Mouse (Mus musculus) thymus, adult 2 months (tissue): Measurements from ENCODE around the gene Mypn. TPM values are rescaled to one million over a fixed set of nuclear protein-coding genes. Genes with fewer than 3 reads are reported as not detected.

ENCODE experiments used
- DNase-seq: peaks from one replicate; pipeline ENCODE4 v3.0.0; 2021
- H3K27ac ChIP-seq: fragments of 200-500 bp; 2 replicates; pipeline ENCODE4 v1.5.1; 2012; ENCODE audit warnings: low read length, control low read depth; ENCODE audit not compliant: control insufficient read depth, insufficient read depth
- H3K27me3 ChIP-seq: fragments of 200-500 bp; 2 replicates; pipeline ENCODE4 v1.6.1; 2012; ENCODE audit warnings: mild to moderate bottlenecking, low read length, moderate library complexity, mixed read lengths; ENCODE audit not compliant: control insufficient read depth, insufficient read depth
- H3K36me3 ChIP-seq: fragments of 200-500 bp; 2 replicates; pipeline ENCODE4 v1.6.1; 2012; ENCODE audit warnings: mild to moderate bottlenecking, low read length, moderate library complexity; ENCODE audit not compliant: control insufficient read depth, insufficient read depth
- H3K4me1 ChIP-seq: fragments of 200-500 bp; replicated peaks from 2 replicates; pipeline ENCODE4 v1.6.1; 2012; ENCODE audit warnings: low read length; ENCODE audit not compliant: control insufficient read depth, insufficient read depth
- H3K4me3 ChIP-seq: fragments of 200-500 bp; 2 replicates; pipeline ENCODE4 v1.5.1; 2012; ENCODE audit warnings: mild to moderate bottlenecking, low read length, control low read depth, moderate library complexity; ENCODE audit not compliant: control insufficient read depth, insufficient read depth
- CTCF ChIP-seq: fragments of 200-500 bp; IDR thresholded peaks from 2 replicates; pipeline ENCODE4 v1.5.1; 2012; ENCODE audit warnings: mild to moderate bottlenecking, control low read depth, low read length, moderate library complexity, borderline replicate concordance; ENCODE audit not compliant: control insufficient read depth, poor library complexity, insufficient read depth; ENCODE audit errors: extremely low read depth
- POLR2A ChIP-seq: fragments of 200-500 bp; IDR thresholded peaks from 2 replicates; pipeline ENCODE4 v1.6.1; 2012; ENCODE audit warnings: mild to moderate bottlenecking, low read length, control low read depth, moderate library complexity; ENCODE audit not compliant: control insufficient read depth, poor library complexity, insufficient read depth; ENCODE audit errors: extremely low read depth
- WGBS: fragments of 180-500 bp; shearing (Covaris S2); methylation state at CpG from one replicate; pipeline ENCODE4 v1.1.7; 2018; 5-methylcytosine and 5-hydroxymethylcytosine counted together
- polyA plus RNA-seq: library from polyadenylated mRNA; depleted of rRNA; stranded (reverse); fragments of >200 nt; gene quantifications from 2 replicates; pipeline ENCODE4 v1.2.3, GENCODE M21; 2012

Gene Mypn
- polyA plus RNA-seq, 1 experiment = 0.98 TPM

DNA sequence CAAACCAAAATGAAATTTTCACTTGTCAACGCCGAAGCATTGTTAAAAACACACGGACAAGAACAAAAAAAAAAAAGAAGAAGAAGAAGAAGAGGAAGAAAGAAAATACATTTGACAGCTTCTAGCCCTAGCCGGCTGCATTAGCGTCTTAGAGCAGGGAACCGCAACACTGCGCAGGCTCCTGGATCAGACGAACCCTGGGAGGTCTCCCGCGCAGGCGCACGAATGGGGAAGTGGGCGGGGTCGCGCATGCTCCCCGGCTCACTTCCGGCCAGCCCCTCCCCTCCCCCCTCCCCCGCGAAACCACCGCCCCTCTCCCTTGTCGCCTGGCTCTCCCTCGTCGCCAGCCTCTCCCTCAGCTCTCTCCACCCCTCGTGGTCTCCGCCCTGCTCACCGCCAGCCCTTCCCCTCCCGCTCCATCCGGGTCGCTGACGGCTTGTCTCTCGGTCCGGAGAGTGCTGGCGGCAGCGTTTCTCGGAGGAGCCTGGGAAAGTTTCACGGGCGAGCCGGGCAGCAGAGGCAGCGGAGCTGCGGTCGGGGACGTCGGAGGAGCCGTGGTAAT, 39.8 kb upstream of the Mypn start, which contains the start of gene Herc4:
Gene Herc4 (plus strand): TSS at position 318 of the 562 bp plus-strand sequence.
- Histone ChIP-seq H3K36me3 (no peaks in the 10 kb centered on the region), H3K27me3 (no peaks in the 10 kb centered on the region), H3K4me1 (no peaks in the 10 kb centered on the region), H3K4me3 (peak within 1 kb of the TSS; percentile 63), H3K27ac (peak within 1 kb of the TSS; percentile 32)
- TF ChIP-seq CTCF (no peak), POLR2A (peak; percentile 88; the same call in 1 of the 2 replicates)
- under 1% methylated on average over 42 of the region's 44 CpGs for WGBS
- DNase-seq = peak; percentile 94

DNA sequence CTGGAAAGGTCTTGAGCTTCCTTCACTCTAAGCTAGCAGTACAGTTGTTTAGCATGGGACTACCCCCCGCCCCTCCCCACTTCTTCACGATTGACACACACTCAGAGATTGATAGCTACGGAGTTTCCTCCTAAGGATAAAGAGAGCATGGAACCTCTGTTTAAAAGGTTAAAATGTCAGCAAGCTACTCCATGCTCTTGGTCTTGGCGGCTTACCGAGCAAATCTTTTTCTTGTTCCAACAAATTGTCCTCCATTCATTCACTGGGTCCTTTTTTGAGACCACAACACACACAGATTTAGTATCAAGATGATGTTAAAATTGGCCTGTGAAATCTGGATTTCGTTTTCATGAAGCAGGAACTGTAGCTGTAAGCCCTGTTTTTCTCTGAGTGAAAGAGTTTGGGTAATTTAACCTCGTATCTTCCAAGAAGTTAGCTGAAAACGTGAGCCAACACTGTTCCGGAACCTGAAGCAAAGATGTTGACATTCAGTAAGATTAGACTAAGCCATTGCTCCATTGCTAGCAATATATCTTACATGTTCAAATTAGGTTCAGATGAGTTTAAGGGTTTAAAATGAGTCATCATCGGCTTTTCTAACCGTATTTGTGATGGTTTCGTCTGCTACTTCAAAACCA, 39.2 kb upstream of the Mypn start:
- 12% methylated on average over 12 of the region's 12 CpGs for WGBS
- no peak for DNase-seq
- H3K4me3 ChIP-seq = no peak overlapping the region

DNA sequence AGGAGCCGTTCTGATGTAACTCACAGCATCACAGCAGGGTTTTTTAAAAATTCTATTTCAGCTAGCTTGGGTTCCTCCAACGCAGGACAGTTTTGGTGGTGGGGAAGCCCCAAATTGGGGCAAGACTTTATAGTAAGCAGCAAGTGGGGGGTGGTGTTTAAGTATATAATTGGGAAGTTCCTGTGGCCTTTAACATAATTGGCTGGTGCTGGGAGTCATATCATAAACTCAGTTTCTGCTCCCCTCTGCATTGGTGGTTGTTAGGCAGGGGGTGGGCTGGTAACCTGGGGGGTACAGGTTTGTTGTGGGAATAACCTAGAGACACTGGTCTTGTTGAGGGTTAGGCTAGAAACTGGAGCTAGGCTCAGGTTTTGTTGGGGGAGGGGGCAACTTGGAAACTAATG, 37.1 kb upstream of the Mypn start:
- 92% methylated on average over 2 of the region's 2 CpGs for WGBS

More for the DNA sequence above, 39.2 kb upstream of the Mypn start:
- TF ChIP-seq CTCF (no peak), POLR2A (no peak)
- Histone ChIP-seq H3K27me3 (no peaks in the 10 kb centered on the region), H3K4me1 (no peaks in the 10 kb centered on the region), H3K36me3 (no peaks in the 10 kb centered on the region), H3K27ac (no peak overlapping the region)

DNA sequence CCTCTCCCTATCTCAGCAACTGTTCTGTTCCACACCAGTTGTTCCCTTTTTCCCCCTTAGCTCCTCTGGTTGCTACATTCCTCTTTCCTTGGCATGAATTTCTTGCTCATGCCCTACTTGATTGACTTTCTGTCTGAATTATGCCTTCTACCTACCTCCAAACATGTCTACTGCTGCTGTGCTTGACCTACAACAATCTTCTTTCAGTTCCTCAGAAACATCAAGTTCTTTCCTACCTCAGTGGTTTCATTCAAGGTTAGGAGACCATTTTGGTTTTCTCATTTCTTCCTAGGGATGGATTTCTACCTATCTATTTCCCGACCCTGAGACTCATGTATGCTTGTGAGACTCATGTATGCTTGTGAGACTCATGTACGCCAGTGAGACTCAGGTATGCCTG, 36.1 kb upstream of the Mypn start:
- no peaks in the 10 kb centered on the region for H3K27me3 ChIP-seq
- H3K27ac ChIP-seq = no peak overlapping the region
- no peak for DNase-seq
- TF ChIP-seq CTCF (no peak), POLR2A (no peak)
- H3K4me1 ChIP-seq = no peaks in the 10 kb centered on the region
- no peak overlapping the region for H3K4me3 ChIP-seq
- no peaks in the 10 kb centered on the region for H3K36me3 ChIP-seq
- WGBS = 92% methylated on average over 2 of the region's 2 CpGs

More for the DNA sequence above, 37.1 kb upstream of the Mypn start:
- Histone ChIP-seq H3K4me3 (no peak overlapping the region), H3K27ac (no peak overlapping the region), H3K27me3 (no peaks in the 10 kb centered on the region), H3K36me3 (no peaks in the 10 kb centered on the region), H3K4me1 (no peaks in the 10 kb centered on the region)
- TF ChIP-seq CTCF (no peak), POLR2A (no peak)
- DNase-seq = no peak

DNA sequence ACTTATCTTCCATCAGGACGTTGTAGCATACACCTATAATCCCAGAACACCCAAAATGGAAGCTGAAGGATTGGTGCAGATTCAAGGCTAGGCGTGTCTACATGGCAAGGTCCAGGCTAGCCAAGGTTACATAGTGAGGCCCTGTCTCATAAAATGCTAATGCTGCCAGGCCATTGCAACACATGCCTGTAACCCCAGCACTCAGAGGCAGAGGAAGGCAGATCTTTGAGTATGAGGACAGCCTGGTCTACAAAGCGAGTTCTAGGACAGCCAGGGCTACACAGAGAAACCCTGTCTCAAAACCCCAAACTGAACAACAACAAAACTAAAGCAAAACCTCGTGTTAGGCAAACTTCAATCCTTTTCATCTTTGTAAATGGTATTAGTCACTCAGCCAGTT, 34.3 kb upstream of the Mypn start:
- TF ChIP-seq CTCF (no peak), POLR2A (no peak)
- H3K27me3 ChIP-seq = no peaks in the 10 kb centered on the region
- no peak for DNase-seq
- H3K4me1 ChIP-seq = no peaks in the 10 kb centered on the region
- no peak overlapping the region for H3K4me3 ChIP-seq
- H3K27ac ChIP-seq = no peak overlapping the region
- WGBS = 87% methylated on average over 4 of the region's 4 CpGs
- H3K36me3 ChIP-seq = no peaks in the 10 kb centered on the region

- no peak overlapping the region for H3K4me3 ChIP-seq
- no peak for DNase-seq
- WGBS = 97% methylated on average over 2 of the region's 2 CpGs
- TF ChIP-seq POLR2A (no peak), CTCF (no peak)
- no peaks in the 10 kb centered on the region for H3K36me3 ChIP-seq
- no peak overlapping the region for H3K27ac ChIP-seq
- H3K27me3 ChIP-seq = no peaks in the 10 kb centered on the region
- no peaks in the 10 kb centered on the region for H3K4me1 ChIP-seq
Measured at GRCm38 (mm10) chr10:63237206-63237605, 33.5 kb upstream of the Mypn start.
